Mouse (Mus musculus): ENCODE data around the gene Adgra3. TPM values are rescaled to one million over a fixed set of nuclear protein-coding genes. Genes with fewer than 3 reads are reported as not detected.

Adgra3 gene
- 1 to 10 TPM; 1.5 to 5.6 TPM for total RNA-seq (2023)

DNA sequence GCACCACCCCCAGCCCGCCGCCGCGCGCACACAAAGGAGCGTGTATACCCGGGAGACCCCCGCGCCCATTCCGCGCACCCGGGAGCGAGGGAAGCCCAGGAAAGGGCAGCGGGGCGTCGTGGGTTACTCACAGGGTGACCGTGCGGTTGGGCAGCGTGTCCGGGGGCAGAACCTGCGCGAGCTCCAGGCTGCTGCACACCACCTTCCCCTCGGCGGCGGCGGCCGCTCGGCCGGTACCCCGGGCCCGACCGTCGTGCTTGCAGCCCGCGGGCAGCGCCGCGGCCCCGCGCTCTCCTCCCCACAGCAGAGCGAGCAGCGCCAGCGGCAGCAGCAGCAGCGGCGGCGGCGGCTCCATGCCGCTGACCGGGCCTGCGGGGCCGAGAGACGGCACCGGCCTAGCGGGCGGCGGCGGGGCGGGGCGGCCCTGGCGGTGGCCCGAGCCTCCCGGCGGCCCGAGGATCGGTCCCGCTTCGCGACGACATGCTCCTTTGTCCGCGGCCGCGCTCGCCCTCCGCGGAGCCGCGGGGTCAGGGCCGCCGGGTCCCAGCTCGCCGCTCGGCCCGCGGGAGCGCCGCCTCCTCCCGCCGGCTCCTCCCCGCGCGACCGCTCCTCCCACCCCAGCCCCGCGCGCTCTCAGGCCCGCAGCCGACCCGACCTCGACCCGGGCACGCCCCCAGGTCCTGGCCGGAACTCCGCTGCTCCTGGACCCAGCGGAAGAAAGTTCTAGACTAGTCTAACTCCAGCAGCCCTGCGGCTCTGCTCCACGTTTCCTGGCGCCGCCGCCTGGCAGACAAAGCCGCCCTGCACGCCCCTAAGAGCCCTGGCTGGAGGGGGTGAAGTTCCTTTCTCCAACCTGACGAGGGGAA is at the start of gene Adgra3:
Gene Adgra3 (minus strand): TSS at position 586 of the 866 bp plus-strand sequence.

Measured in neutrophil, adult 83 days (primary cell).